Mouse (Mus musculus): Measurements from ENCODE around the gene Gm8229. TPM values are rescaled to one million over a fixed set of nuclear protein-coding genes. Genes with fewer than 3 reads are reported as not detected.
"Not testable (repeated sequence)": the region's sequence is repeated elsewhere in the genome, so short reads cannot be mapped to it uniquely, and the experiment has no call there.

Gene Gm8229
- not detected in 2 replicates for polyA plus RNA-seq (2016; fragmentation: Nextera tagmentation; extraction: Ambion mirVana)

DNA sequence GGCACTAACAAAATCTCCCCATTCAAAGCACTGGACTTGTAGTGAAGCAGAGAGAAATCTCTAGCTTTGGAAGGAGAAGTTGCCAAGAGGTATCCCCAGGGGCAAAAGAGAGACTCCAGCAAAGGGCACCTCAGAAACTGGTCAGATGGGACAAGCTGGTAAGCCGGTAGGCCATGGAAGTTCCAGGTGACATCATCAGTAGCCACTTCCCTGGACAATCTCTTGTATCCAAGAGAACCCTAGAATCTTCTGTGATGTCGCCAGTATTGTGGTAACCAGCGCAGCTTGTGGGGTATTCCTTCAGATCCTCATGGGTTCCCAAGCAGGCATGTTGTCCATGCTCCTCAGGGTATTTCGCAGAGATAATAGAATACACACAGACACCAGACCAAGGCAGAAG lies at the start of gene Gm8229:
TSS of gene Gm8229 (plus strand) at position 301 of the 400 bp plus-strand sequence.
- H3K27ac ChIP-seq; H3K36me3 ChIP-seq; H3K27me3 ChIP-seq (ENCODE audit: insufficient read depth, poor library complexity, severe bottlenecking); H3K4me3 ChIP-seq; H3K9me3 ChIP-seq; H3K4me1 ChIP-seq (replicated peaks); DNase-seq (ENCODE audit: low spot score): not testable (repeated sequence)
- 88% methylated on average over 4 of the region's 4 CpGs for WGBS

GRCm38 (mm10) chr14:44338484-44338883 lies 26.7 kb upstream of the Gm8229 start, which contains the start of gene Gm5930:
TSS of gene Gm5930 (minus strand) at chr14:44338584.
- not testable (repeated sequence) for DNase-seq (ENCODE audit: low spot score); H3K27ac ChIP-seq; H3K4me3 ChIP-seq; H3K27me3 ChIP-seq (ENCODE audit: insufficient read depth, poor library complexity, severe bottlenecking); H3K4me1 ChIP-seq (replicated peaks); H3K36me3 ChIP-seq; H3K9me3 ChIP-seq
- 80% methylated on average over 1 of the region's 2 CpGs for WGBS

GRCm38 (mm10) chr14:44361416-44361815 lies 3.7 kb upstream of the Gm8229 start:
- not testable (repeated sequence) for H3K27me3 ChIP-seq (ENCODE audit: insufficient read depth, poor library complexity, severe bottlenecking); H3K4me3 ChIP-seq; H3K36me3 ChIP-seq; H3K9me3 ChIP-seq; DNase-seq (ENCODE audit: low spot score); H3K27ac ChIP-seq; H3K4me1 ChIP-seq (replicated peaks)
- 39% methylated on average over 2 of the region's 2 CpGs for WGBS

DNA sequence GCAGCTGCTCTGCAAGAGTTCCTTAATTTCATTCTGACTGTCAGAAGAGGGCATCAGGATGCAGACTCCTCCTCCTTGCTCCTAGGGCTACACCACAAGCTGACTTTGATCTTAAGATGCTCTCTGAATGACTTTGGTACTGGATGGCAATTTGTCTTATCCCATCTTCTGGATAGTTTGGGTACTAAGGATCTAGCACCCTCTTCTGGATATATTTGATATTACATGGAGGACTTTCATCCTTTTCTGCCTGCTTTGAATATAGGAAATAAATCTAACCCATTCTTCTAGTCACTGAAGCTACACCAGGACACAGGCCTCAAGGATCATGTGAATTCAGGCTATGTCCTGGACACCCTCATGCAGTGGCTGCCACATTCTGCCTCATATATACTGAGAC lies 2.9 kb upstream of the Gm8229 start:
- not testable (repeated sequence) for H3K4me1 ChIP-seq (replicated peaks); H3K27ac ChIP-seq; DNase-seq (ENCODE audit: low spot score); H3K4me3 ChIP-seq; H3K27me3 ChIP-seq (ENCODE audit: insufficient read depth, poor library complexity, severe bottlenecking); H3K9me3 ChIP-seq; H3K36me3 ChIP-seq

- not testable (repeated sequence) for H3K4me3 ChIP-seq; DNase-seq (ENCODE audit: low spot score)
Measured at GRCm38 (mm10) chr14:44384233-44384632, 19.1 kb downstream of the Gm8229 start.

DNA sequence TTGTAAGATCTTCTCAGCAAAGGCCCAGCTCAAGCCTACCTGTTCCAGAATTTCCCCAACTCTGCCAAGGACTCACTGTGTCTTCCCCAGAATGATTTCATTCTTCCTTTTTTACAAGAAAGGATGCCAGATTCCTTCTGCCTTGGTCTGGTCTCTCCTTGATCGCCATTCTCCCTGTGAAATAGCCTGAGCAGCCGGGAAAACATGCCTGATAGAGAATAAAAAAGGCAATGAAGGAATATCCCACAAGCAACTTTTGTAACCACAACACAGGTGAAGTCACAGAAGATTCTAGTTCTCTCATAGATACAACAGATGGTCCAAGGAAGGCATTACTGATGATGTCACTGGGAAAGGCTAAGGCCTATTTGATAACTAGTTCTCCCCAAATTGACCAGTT lies 45.4 kb downstream of the Gm8229 start, which contains the start of gene Gm3371:
TSS of gene Gm3371 (minus strand) at position 101 of the 400 bp plus-strand sequence.
- H3K27ac ChIP-seq; H3K4me1 ChIP-seq (replicated peaks); H3K36me3 ChIP-seq; H3K27me3 ChIP-seq (ENCODE audit: insufficient read depth, poor library complexity, severe bottlenecking); H3K9me3 ChIP-seq; H3K4me3 ChIP-seq; DNase-seq (ENCODE audit: low spot score): not testable (repeated sequence)
- no CpG with 5 or more reads among the region's 2 CpGs for WGBS

More at GRCm38 (mm10) chr14:44384233-44384632, 19.1 kb downstream of the Gm8229 start:
- H3K27me3 ChIP-seq (ENCODE audit: insufficient read depth, poor library complexity, severe bottlenecking); H3K4me1 ChIP-seq (replicated peaks); H3K36me3 ChIP-seq; H3K27ac ChIP-seq; H3K9me3 ChIP-seq: not testable (repeated sequence)
- WGBS = 81% methylated on average over 4 of the region's 4 CpGs

Other genes with a start within 250 kb of the Gm8229 start
- not detected in 2 replicates for gene Gm3327, start 241.5 kb upstream of the Gm8229 start, polyA plus RNA-seq (2016; fragmentation: Nextera tagmentation; extraction: Ambion mirVana)
- gene Gm8212, start 167.7 kb upstream of the Gm8229 start, polyA plus RNA-seq (2016; fragmentation: Nextera tagmentation; extraction: Ambion mirVana) = not detected in 2 replicates
- gene 4930503E14Rik, start 152.1 kb upstream of the Gm8229 start, polyA plus RNA-seq (2016; fragmentation: Nextera tagmentation; extraction: Ambion mirVana) = not detected in 2 replicates
- gene Gm8220, start 79.8 kb upstream of the Gm8229 start, polyA plus RNA-seq (2016; fragmentation: Nextera tagmentation; extraction: Ambion mirVana) = not detected in 2 replicates
- gene Gm5930, start 26.8 kb upstream of the Gm8229 start, polyA plus RNA-seq (2016; fragmentation: Nextera tagmentation; extraction: Ambion mirVana) = not detected in 2 replicates
- gene Gm3371, start 45.3 kb downstream of the Gm8229 start, polyA plus RNA-seq (2016; fragmentation: Nextera tagmentation; extraction: Ambion mirVana) = not detected in 2 replicates
- gene Gm8232, start 68.3 kb downstream of the Gm8229 start, polyA plus RNA-seq (2016; fragmentation: Nextera tagmentation; extraction: Ambion mirVana) = not detected in 2 replicates
- not detected in 2 replicates for gene BC061237, start 127.1 kb downstream of the Gm8229 start, polyA plus RNA-seq (2016; fragmentation: Nextera tagmentation; extraction: Ambion mirVana)
- not detected in 2 replicates for gene Gm17093, start 152.9 kb downstream of the Gm8229 start, polyA plus RNA-seq (2016; fragmentation: Nextera tagmentation; extraction: Ambion mirVana)
- gene Gm8247, start 217.8 kb downstream of the Gm8229 start, polyA plus RNA-seq (2016; fragmentation: Nextera tagmentation; extraction: Ambion mirVana) = not detected in 2 replicates

Measured in hindbrain, embryonic 10.5 days (tissue).